Mouse (Mus musculus): ENCODE data around the gene Xlr4a.
A peak's percentile ranks its signal among the peaks of the same experiment; 100 is the strongest.
"Not testable (repeated sequence)": the region's sequence is repeated elsewhere in the genome, so short reads cannot be mapped to it uniquely, and the experiment has no call there.

The Xlr4a gene

DNA sequence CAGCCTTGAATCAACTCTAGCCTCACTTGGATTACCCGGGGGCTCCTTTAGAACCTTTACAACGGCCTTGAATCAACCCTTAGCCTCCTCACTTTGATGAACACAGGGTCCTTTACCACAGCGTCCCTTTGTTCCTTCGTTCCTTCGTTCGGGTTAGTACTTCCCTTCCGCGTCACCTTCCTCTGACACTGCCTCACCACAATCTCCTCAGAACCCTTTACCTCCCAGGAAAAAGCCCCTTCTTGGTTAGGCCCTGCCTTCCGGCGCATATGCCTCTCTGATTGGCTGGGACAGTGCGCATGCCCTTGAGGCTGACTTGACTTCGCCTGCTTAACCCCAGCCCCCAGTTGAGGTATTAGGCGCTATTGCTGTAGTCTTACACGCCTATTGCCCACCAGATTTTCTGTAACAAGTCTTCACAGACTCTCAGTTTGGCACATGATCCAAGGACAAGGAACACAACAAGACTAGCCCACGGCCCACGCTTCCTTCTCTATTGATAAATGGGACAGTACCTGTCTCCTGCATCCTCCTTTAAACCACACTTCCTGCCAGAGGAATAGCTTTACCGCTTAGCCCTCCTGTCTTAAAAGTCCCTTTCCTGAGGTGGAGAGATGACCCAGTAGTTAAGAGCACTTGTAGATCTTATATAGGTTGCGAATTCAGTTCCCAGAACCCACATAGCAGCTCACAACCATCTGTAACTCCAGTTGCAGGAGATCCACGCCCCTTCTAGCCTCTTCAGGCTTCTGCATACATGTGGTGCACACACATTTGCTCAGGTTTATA is at the start of gene Xlr4a:
Gene Xlr4a, minus strand, starts transcription at position 212 of the 789 bp plus-strand sequence.
- not testable (repeated sequence) for DNase-seq

- DNase-seq: not testable (repeated sequence)
Observed at GRCm38 (mm10) chrX:73122859-73123829, 40.9 kb upstream of the Xlr4a start.

GRCm38 (mm10) chrX:73116747-73117146 is 34.5 kb upstream of the Xlr4a start, which contains the start of gene Gm14685:
TSS of gene Gm14685 (plus strand) at chrX:73117047.
- DNase-seq: not testable (repeated sequence)

- DNase-seq: peak; percentile 3
Observed at GRCm38 (mm10) chrX:73096941-73097508, 14.7 kb upstream of the Xlr4a start, which contains the start of gene Xlr3a. TSS of gene Xlr3a (minus strand) at chrX:73097095.

GRCm38 (mm10) chrX:73066765-73067312 is 15.4 kb downstream of the Xlr4a start:
- DNase-seq: not testable (repeated sequence)

GRCm38 (mm10) chrX:73064415-73064793 is 17.9 kb downstream of the Xlr4a start, which contains the start of gene Pnma3:
TSS of gene Pnma3 (plus strand) at chrX:73064787.
- DNase-seq: no peak

DNA sequence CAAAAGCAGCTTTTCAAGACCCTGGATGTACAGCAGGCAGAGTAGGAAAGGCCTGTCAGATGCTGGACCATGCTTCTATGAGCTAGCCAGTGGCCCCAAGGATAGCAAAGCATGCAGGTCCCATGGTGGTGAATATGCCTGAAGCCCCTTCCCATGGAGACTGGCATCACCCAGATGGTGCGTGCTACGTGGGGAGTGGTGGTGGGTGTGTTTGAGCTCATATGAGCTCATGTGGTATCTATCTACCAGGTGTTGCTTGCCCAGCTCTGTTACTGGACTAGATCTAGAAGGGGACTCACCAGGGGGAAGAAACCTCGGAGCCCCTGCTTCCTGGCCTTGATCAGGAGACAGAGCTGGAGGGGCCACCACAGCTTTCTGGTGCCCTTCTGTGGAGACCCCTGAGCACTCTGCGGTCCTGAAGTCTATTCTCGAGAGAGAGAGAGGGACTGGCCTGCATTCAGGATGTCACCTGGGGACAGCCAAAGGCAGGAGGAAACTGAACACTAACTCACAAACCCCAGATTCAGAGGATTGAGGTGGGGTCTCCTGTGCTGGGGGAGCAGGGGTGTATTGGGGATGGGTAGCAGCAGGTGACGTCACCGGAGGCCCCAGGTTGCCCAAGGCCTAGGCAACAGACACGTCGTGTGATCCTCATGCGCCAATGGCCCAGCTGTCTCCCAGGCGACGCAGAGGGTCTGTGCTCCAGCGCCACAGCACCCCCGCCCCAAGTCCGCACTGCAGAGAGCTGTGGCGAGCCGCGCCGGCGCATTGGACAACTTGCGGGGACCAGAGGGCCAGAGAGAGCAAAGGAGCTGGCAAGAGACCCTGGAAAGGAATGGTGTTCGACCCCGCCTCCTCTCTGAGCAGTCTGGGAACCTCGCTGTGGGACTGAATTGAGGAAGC is 18.5 kb downstream of the Xlr4a start:
- DNase-seq: peak; percentile 19

DNA sequence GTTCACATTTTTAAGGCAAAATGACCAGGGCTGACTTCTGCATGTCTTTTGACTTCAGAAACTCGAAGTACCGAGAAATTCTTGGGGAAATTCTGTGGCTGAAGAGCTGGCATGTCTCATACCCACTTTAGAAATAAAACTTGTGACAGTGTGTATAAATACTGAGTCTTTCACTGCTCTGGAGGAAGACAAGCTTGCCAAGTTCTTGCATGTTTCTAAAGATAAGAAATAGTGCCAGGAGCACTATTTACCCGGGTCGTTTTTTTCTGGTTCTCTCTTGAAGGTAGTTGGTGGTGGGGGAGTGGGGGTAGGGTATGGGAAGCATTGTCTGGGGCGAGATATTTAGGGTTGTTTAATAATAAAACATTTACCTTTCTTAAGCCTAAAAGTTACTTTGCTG is 20.0 kb downstream of the Xlr4a start:
- no peak for DNase-seq

DNA sequence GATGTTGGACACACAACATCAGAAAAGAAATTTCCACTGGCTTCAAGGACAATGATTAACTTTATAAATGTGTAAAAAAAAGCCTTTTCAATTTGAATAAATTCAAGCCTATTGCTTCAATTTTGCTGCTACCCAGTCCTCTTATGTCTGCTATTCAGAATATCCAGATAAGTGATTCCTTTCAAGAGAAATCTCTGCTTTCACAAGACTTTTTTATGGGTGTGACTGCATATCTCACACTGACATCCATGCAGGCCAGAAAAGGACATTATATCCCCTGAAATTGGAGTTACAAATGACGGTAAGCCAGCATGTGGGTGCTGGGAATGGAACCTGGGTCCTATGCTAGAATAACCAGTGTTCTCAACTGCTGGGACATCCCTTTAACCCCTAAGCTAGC is 20.8 kb downstream of the Xlr4a start:
- DNase-seq: no peak

- peak; percentile 91 for DNase-seq
Observed at GRCm38 (mm10) chrX:73053860-73054563, 28.3 kb downstream of the Xlr4a start.

DNA sequence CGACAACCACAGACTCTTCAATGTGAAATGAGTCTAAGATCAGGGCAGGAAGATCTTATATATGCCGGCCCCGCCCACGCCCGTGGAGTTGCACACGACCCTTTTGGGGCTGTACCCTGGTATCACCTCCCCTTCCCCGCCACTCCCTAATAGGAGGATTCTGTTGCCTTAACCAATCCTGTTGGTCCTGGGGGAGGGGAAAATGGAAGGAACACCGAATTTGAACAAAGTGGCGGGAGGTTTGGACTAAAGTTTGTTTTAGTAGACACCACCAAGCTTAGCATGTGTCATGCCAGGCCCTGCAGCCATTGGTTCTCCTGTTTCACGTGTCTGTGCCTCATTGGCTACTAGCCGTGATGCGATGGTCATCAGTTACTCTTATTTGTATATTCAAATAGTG is 42.6 kb downstream of the Xlr4a start:
- DNase-seq: no peak

GRCm38 (mm10) chrX:73038831-73039230 is 43.4 kb downstream of the Xlr4a start:
- no peak for DNase-seq

DNA sequence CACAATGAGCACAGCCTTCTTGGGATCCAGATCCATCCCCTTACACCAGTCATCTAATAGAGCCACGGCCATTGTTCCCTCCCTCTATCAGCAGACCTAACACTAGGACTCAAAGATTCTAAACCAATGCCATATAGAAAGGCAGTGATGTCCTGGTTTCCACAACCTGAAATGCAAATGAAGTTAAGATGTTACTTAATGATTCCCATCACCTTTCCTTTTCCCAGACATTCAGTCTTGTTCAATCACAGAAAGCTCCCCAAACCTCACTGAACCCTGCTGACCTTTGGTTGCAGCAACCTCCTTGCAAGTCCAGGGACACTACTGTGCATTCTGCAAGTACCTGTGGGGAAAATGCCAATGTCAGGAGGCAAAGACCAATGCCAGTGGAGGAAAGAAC is 45.3 kb downstream of the Xlr4a start, which contains the start of gene Pnma5:
Gene Pnma5, minus strand, starts transcription at position 101 of the 400 bp plus-strand sequence.
- DNase-seq: no peak
